Mouse (Mus musculus): Measurements from ENCODE around the gene Gm6034.

DNA sequence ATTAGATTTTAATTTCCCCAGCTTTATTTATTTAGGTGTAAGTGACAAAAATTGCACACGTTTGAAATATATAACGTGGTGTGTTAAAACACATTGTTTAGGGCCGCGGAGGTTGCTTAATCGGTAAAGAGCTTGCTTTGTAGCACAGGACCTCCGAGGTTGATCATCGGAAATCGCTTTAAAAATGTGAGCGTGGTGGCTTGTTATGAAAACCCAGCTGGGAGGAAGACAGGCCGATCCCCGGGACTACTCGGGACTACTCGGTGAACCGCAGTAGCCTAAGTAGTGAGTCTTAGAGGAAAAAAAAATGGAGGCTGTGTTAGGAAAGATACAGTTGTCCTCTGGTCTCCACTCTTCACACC is 47.9 kb upstream of the Gm6034 start:
- TF ChIP-seq CTCF (IDR thresholded peaks at IDR 0.05; ENCODE audit: low read depth, low read length): no peak
- TF ChIP-seq POLR2A (IDR thresholded peaks at IDR 0.05; ENCODE audit: borderline replicate concordance, low read depth, low read length): no peak
